Mouse (Mus musculus) lung, postnatal 0 days (tissue): ENCODE data around the gene Elk3.

Experiments
- CTCF ChIP-seq: IDR thresholded peaks from 2 replicates; pipeline ENCODE4 v1.5.1; 2016; ENCODE audit warnings: antibody characterized with exemption, mild to moderate bottlenecking
- EP300 ChIP-seq: IDR thresholded peaks from 2 replicates; pipeline ENCODE4 v1.6.1; 2016; ENCODE audit warnings: antibody characterized with exemption, mild to moderate bottlenecking, control low read depth

GRCm38 (mm10) chr10:93285489-93285888, 25.4 kb downstream of the Elk3 start:
- no peak for TF ChIP-seq CTCF
- TF ChIP-seq EP300 = peak; percentile 86
